Mouse (Mus musculus): ENCODE data around the gene Sh3bp5l.
"Not testable (repeated sequence)": the region's sequence is repeated elsewhere in the genome, so short reads cannot be mapped to it uniquely, and the experiment has no call there.

Sh3bp5l gene

DNA sequence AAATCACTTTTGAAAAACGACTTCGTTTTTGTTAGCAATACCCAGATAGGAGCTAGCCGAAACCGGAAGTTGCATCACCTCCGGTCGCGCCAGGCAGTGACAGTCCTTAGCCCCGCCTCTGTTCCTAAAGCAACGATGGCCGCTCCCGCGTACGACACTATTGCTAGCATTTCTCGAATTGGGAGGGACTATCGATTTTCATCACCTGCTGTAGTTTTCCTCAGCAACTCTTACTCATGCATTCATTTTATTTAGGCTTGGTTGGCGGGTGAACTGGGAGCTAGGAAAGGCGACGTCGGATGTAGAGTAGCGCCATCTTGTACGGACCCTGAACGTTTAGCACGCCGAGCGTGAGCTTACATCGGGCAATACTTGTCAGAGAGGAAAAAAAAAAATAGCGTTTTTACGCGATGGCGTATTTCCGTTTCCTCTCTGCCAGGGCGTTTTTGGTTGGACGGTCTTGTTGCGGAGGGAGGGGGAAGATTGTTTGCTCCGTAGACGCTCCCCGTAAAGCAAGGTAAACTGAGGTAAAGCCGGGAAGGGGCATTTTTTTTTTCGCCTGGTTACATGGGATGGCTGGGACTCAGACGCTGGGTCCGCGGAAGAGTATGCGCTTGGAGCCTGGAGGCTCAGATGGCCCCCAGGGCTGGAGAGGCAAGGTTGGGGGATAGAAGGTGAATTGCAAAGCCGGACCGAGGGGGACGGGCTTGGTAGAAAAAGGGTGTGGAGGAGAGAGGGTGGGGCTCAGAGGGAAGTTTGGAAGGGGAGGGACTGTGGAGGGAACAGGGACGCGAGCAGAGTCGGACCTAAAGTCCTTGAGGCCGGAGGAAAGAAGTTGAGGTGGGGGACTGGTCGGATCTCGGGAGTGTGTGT, at the start of gene Sh3bp5l, which contains the start of gene Zfp672:
Gene Sh3bp5l (plus strand): TSS at position 449 of the 873 bp plus-strand sequence.
Gene Zfp672 (minus strand): TSS at position 64 of the 873 bp plus-strand sequence.
- peak; percentile 90 for DNase-seq (ENCODE audit: low spot score)

DNA sequence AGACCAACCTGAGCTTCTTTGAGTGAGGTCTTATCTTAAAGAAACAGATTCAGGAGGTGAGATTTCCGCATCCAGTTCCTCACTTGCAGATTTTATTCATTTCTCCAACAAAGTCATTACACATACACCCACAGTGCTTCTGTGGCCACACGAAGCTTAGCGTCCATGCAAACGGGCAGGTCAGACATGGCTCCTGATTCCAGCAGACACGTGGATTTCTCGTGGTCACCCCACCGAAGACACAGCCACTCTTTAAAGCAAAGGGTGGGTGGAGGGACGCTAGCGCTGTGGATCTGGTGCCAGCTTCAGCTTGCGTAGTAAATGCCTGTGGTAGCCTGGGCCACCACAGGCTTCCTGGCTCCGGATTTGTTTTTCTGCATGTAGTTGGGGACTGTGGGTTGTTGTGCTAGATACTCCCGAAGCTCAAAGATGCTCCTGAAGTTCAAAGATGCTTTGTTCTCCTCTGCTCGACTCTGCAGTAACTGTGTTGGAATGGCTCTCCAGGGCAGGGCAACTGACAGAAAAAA, 48.5 kb upstream of the Sh3bp5l start:
- DNase-seq (ENCODE audit: low spot score) = no peak

DNA sequence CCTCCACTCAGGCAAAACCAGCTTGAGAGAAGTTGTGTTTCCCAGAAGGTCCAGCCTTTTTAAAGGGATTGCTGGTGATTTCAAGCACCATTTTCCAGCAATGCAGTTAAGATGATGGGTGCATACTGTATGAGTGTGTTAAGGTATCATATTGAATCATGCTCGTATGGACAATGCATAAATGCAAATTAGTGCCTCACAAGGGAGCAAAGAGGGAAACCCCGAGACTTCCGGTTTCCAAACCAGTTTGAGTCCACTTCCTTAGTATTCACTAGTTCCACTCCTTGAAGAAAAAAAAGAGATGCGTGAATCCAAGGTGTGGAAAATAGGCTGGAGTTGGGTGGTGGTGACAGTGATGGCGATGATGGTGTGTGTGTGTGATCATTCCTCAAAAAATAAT, 48.0 kb upstream of the Sh3bp5l start:
- DNase-seq (ENCODE audit: low spot score) = no peak

DNA sequence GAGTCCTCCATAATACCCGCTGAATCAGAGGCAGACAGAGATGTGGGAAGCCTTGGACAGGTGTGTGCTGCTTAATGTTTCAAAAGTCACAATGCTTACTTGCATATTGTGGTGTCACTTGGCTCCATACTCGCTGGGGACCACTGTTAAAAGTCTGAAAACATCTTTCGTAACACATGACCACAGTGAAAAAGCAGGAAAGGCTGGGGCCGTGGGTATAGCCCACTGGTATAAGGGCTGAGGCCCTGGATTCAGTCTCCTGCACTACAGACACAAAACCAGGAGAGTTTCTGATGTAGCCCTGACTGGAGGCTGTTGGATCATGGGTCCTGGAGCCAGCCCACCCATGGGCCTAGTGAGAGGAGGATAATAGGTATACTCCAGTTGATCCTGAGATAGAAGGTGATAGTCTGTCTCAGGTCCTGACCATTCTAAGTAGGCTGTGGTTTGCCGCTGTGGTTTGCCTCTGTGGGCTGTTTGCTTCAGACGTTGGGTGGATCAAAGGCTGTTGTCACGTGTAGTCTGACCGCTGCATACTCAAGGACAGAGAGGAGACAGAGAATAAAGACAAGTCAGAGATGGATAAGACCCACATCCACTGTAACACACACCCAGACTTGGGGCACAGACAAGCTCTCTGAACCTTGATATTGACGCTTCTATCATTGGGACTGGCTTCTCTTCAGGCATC, 40.4 kb upstream of the Sh3bp5l start:
- no peak for DNase-seq (ENCODE audit: low spot score)

DNA sequence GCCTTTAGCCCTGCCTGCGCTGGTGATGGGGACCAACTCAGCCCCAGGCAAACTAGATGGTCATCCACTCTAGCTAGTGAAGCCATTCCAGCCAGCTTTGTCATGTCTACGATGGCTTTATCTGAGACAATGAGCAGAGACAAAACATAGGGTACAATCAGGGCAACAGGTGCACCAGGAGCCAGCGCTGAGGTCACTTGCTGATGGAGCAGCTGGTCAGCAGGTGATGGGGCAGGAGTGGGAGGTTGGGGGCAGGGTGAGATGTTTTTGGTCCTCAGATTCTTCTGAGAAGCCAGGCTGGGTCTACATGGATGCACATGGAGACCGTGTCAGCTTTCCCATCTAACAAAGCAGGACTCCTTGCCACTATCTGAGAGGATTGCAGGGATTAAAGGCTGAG, 39.7 kb upstream of the Sh3bp5l start:
- no peak for DNase-seq (ENCODE audit: low spot score)

- no peak for DNase-seq (ENCODE audit: low spot score)
Measured at GRCm38 (mm10) chr11:58292791-58293190, 37.7 kb upstream of the Sh3bp5l start.

- DNase-seq (ENCODE audit: low spot score) = no peak
Measured at GRCm38 (mm10) chr11:58297396-58297795, 33.1 kb upstream of the Sh3bp5l start.

- peak; percentile 65 for DNase-seq (ENCODE audit: low spot score)
Measured at GRCm38 (mm10) chr11:58301057-58301456, 29.5 kb upstream of the Sh3bp5l start.

- DNase-seq (ENCODE audit: low spot score) = peak; percentile 89
Measured at GRCm38 (mm10) chr11:58301837-58302754, 28.4 kb upstream of the Sh3bp5l start.

- no peak for DNase-seq (ENCODE audit: low spot score)
Measured at GRCm38 (mm10) chr11:58302774-58303445, 27.6 kb upstream of the Sh3bp5l start.

GRCm38 (mm10) chr11:58303594-58303993, 26.9 kb upstream of the Sh3bp5l start:
- DNase-seq (ENCODE audit: low spot score) = no peak

GRCm38 (mm10) chr11:58305299-58305698, 25.2 kb upstream of the Sh3bp5l start:
- not testable (repeated sequence) for DNase-seq (ENCODE audit: low spot score)

- peak; percentile 94 for DNase-seq (ENCODE audit: low spot score)
Measured at GRCm38 (mm10) chr11:58306860-58307308, 23.6 kb upstream of the Sh3bp5l start, which contains the start of gene Zfp692. Gene Zfp692, plus strand, starts transcription at chr11:58307069.

DNA sequence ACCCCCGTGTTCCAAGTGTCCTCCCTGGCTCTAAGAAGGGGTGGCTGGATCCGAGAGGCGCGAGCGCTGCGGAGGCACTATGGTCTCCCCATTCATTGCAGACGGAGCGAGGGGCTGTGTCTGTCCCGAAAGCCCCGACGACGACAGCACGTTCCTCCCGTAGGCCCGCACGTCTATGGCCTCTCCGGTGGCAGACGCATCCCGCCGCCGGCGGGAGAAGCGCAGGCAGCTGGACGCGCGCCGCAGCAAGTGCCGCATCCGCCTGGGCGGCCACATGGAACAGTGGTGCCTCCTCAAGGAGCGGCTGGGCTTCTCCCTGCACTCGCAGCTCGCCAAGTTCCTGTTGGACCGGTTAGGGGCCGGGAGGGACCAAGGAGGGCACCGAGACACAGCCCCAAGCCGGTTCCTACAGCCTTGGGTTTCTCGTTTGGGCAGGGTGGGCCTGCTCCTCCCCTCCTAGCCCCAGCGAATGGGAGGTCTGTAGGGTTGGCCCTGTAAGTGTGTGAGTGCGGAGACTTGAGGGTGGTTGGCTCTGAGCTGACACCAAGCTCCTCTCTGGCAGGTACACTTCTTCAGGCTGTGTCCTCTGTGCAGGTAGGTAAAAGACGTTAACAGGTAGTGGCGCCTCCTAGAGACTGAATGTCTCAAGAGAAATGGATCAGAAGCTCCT, 23.0 kb upstream of the Sh3bp5l start:
- DNase-seq (ENCODE audit: low spot score) = peak; percentile 70

DNA sequence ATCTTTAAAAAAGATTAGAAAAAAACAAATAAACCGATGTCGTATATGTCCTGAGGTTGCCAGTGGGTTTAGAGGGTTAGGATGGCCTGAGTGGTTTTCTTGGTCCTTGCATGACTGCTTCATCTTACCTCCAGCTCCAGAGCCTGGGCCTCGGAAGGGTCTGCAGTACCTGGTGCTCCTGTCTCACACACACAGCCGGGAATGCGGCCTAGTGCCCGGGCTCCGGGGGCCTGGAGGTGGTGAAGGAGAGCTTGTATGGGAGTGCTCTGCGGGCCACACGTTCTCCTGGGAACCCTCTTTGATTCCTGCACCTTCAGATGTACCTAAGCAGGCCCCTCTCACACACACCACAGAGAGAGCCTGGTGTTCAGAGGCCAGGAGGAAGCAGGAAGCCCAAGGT, 21.9 kb upstream of the Sh3bp5l start:
- DNase-seq (ENCODE audit: low spot score) = no peak

- no peak for DNase-seq (ENCODE audit: low spot score)
Measured at GRCm38 (mm10) chr11:58314069-58314468, 16.5 kb upstream of the Sh3bp5l start.

DNA sequence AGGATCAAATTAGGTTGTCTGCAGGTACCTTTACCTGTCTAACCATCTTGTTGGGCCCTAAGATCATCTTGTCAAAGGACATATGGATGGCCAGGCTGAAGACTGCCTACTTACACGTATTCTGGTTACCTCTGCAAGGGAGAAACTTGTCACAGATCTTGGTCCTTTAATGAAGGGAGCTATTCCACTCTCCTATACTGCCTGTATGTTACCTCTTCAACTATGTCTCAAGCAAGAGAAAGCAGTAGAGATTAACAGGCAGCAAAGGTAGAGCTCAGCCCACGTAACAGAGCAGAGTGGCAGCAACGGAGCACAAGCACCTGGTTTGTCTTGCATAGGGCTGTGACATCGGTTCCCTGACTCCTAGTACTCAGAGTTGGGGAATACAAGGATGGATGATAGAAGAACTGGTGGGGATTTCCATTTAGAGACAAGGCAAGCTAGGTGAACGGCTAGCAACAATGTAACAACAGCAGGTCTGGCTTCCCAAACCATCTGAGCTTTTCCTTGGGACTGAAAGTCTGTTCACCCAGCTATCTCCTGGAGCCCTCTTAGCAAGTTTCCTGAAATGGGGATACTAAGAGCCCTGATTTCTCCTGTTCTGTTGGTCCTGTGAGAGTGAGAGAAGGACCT, 14.9 kb upstream of the Sh3bp5l start:
- peak; percentile 62 for DNase-seq (ENCODE audit: low spot score)

- DNase-seq (ENCODE audit: low spot score) = peak; percentile 31
Measured at GRCm38 (mm10) chr11:58316344-58316743, 14.2 kb upstream of the Sh3bp5l start.

DNA sequence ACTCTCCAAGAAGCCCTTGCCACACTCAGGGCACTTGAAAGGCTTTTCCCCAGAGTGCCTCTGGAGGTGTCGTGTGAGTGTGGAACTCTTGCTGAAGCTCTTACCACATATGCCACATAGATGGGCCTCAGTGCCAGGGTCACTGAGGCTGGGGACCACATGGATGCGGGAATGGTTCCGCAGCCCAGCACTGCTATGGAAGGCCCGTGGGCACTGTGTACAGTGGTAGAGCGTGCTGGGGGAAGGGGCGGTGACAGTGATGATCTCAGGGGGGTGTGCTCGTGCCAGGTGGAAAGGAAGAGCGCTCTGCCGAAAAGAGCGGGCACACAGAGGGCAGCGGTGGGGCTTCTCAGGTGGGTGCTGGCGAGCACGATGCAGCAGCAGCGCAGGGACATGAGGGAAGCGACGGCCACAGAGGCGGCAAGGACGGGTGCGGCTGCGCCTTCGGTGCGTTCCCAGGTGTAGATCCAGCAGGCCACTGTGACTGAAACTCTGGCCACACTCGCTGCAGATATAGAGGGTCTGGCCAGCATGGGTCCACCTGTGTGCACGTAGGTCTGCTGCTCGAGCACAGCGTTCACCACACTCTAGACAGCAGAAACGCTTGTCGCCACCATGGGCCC, 13.6 kb upstream of the Sh3bp5l start:
- DNase-seq (ENCODE audit: low spot score) = no peak

All from testis, postnatal 14 days (tissue).